ENCODE assay signal across 9 mouse cellular contexts in the genomic region with DNA sequence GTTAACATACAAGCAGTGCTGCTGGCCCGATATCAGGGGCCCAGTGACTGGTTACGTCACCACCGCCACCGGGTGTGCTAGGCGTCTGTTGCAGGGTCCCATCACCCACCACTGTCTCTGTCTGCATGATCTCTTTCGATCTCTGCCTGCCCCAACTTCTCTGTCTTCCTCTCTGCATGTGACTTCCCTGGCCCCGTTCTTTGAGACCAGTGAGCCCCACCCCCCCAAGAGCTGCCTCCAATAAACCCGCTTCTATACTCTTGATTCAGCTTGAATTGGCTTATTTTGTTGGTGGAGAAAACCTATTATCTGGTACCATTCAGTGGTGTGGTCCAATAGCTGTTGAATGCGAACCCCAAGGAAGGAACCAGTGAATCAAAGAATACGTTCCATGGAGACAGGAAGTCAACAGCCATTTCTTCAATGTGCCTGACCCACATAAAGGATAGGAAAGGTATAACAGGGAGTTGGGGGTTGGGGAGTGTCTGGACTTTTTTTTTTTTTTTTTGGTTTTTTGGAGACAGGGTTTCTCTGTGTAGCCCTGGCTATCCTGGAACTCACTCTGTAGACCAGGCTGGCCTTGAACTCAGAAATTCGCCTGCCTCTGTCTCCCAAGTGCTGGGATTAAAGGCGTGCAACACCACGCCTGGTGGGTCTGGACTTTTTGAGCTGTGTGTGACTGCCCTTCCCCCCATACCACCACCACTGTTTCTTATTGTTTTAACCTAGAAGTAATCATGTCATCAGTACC. TPM values are rescaled to one million over a fixed set of nuclear protein-coding genes. Genes with fewer than 3 reads are reported as not detected.
A peak's percentile ranks its signal among the peaks of the same experiment; 100 is the strongest.
DNase-seq lines count a peak whose midpoint lies in the region; ATAC-seq and TF ChIP-seq lines count a peak whose summit lies in the region.
"Had no signal": no experiment of that assay in that cellular context is flagged by ENCODE, and none has a peak within 500 bp of the region (broad histone marks: within the 10 kb centered on the region; RNA-seq: fewer than 3 reads in every experiment).

No protein-coding gene starts in this region.

- H3K27ac ChIP-seq in lung, postnatal 0 days (ENCODE audit: low read length), result peak overlapping the region; percentile 90
- H3K27ac ChIP-seq in embryonic facial prominence, embryonic 12.5 days, result peak overlapping the region; percentile 99
- peak overlapping the region; percentile 85 for H3K27ac ChIP-seq in intestine, embryonic 15.5 days
- peak overlapping the region; percentile 98; the same call in 1 of the 2 replicates for H3K27ac ChIP-seq in stomach, embryonic 14.5 days (ENCODE audit: low read length)

- no peak for DNase-seq in lung, postnatal 0 days (ENCODE audit: low spot score)
- no peak for DNase-seq in lung, postnatal 10 days
- DNase-seq in embryo, embryonic 10 days (ENCODE audit: low spot score), result no peak
- DNase-seq in testis, postnatal 14 days (ENCODE audit: low spot score), result no peak
- DNase-seq: right cerebral cortex, postnatal 14 days had no signal

- no peak for TF ChIP-seq EP300 in lung, postnatal 0 days (IDR thresholded peaks at IDR 0.05)

- 71% methylated on average over 13 of the region's 13 CpGs for WGBS in lung, postnatal 0 days
- 85% methylated on average over 13 of the region's 13 CpGs for WGBS in embryonic facial prominence, embryonic 12.5 days
- WGBS in intestine, embryonic 15.5 days, result 84% methylated on average over 13 of the region's 13 CpGs
- WGBS in stomach, embryonic 14.5 days, result 85% methylated on average over 13 of the region's 13 CpGs

- ATAC-seq in lung, postnatal 0 days, result no peak
- ATAC-seq in embryonic facial prominence, embryonic 12.5 days (ENCODE audit: insufficient number of reproducible peaks, insufficient read depth, low FRiP score, low TSS enrichment), result no peak
- ATAC-seq in intestine, embryonic 15.5 days, result no peak
- ATAC-seq in stomach, embryonic 14.5 days (ENCODE audit: insufficient number of reproducible peaks, insufficient read depth, low FRiP score, low read depth), result no peak

- H3K4me1 ChIP-seq in lung, postnatal 0 days (ENCODE audit: insufficient read depth, low read depth, low read length), result peaks cover 20% of the 10 kb centered on the region; the same call in 1 of the 2 replicates
- H3K4me1 ChIP-seq in embryonic facial prominence, embryonic 12.5 days, result peaks cover 58% of the 10 kb centered on the region
- peaks cover 38% of the 10 kb centered on the region for H3K4me1 ChIP-seq in intestine, embryonic 15.5 days (replicated peaks)
- H3K4me1 ChIP-seq in stomach, embryonic 14.5 days (ENCODE audit: control insufficient read depth, insufficient read depth, low read length), result peaks cover 44% of the 10 kb centered on the region

- H3K4me2 ChIP-seq in lung, postnatal 0 days (replicated peaks; ENCODE audit: low read depth, low read length), result no peak overlapping the region
- no peak overlapping the region for H3K4me2 ChIP-seq in embryonic facial prominence, embryonic 12.5 days (replicated peaks)
- no peak overlapping the region for H3K4me2 ChIP-seq in intestine, embryonic 15.5 days (replicated peaks)
- no peak overlapping the region for H3K4me2 ChIP-seq in stomach, embryonic 14.5 days (replicated peaks; ENCODE audit: low read depth, low read length)
- H3K4me2 ChIP-seq: limb, embryonic 15.5 days had no signal

- H3K36me3 ChIP-seq in lung, postnatal 0 days (ENCODE audit: insufficient read depth, low read length), result no peaks in the 10 kb centered on the region
- no peaks in the 10 kb centered on the region for H3K36me3 ChIP-seq in embryonic facial prominence, embryonic 12.5 days
- H3K36me3 ChIP-seq in intestine, embryonic 15.5 days, result no peaks in the 10 kb centered on the region
- H3K36me3 ChIP-seq in stomach, embryonic 14.5 days (ENCODE audit: control insufficient read depth, insufficient read depth, low read length), result no peaks in the 10 kb centered on the region

- no peak overlapping the region for H3K4me3 ChIP-seq in lung, postnatal 0 days (ENCODE audit: low read depth, low read length)
- no peak overlapping the region for H3K4me3 ChIP-seq in embryonic facial prominence, embryonic 12.5 days
- no peak overlapping the region for H3K4me3 ChIP-seq in intestine, embryonic 15.5 days (replicated peaks)
- H3K4me3 ChIP-seq in stomach, embryonic 14.5 days (ENCODE audit: low read depth, low read length), result no peak overlapping the region
- H3K4me3 ChIP-seq: limb, embryonic 15.5 days had no signal

- H3K9ac ChIP-seq in lung, postnatal 0 days (replicated peaks; ENCODE audit: low read depth), result no peak overlapping the region
- no peak overlapping the region for H3K9ac ChIP-seq in embryonic facial prominence, embryonic 12.5 days
- no peak overlapping the region for H3K9ac ChIP-seq in intestine, embryonic 15.5 days
- H3K9ac ChIP-seq in stomach, embryonic 14.5 days (replicated peaks; ENCODE audit: low read depth, low read length), result no peak overlapping the region
- H3K9ac ChIP-seq: limb, embryonic 15.5 days had no signal

- H3K27me3 ChIP-seq in lung, postnatal 0 days (replicated peaks; ENCODE audit: insufficient read depth, low read length), result no peaks in the 10 kb centered on the region
- no peaks in the 10 kb centered on the region for H3K27me3 ChIP-seq in embryonic facial prominence, embryonic 12.5 days
- H3K27me3 ChIP-seq in intestine, embryonic 15.5 days (replicated peaks), result no peaks in the 10 kb centered on the region
- no peaks in the 10 kb centered on the region for H3K27me3 ChIP-seq in stomach, embryonic 14.5 days (ENCODE audit: control insufficient read depth, insufficient read depth, low read length)
- H3K27me3 ChIP-seq: limb, embryonic 15.5 days had no signal

- H3K9me3 ChIP-seq in lung, postnatal 0 days (ENCODE audit: low read length), result no peaks in the 10 kb centered on the region
- H3K9me3 ChIP-seq in embryonic facial prominence, embryonic 12.5 days, result no peaks in the 10 kb centered on the region
- H3K9me3 ChIP-seq in intestine, embryonic 15.5 days, result no peaks in the 10 kb centered on the region
- H3K9me3 ChIP-seq in stomach, embryonic 14.5 days (ENCODE audit: control insufficient read depth, low read depth, low read length), result no peaks in the 10 kb centered on the region
- H3K9me3 ChIP-seq: limb, embryonic 15.5 days had no signal

- TF ChIP-seq CTCF in lung, postnatal 0 days (IDR thresholded peaks at IDR 0.05), result no peak

RNA-seq across cellular contexts. Expression of gene Cdc42ep4, which starts 35.9 kb away (rescaled TPM):
- 92.8 and 116 TPM in 2 replicates for polyA plus RNA-seq in lung, postnatal 0 days (2015; fragmentation: Nextera tagmentation; extraction: Ambion mirVana)
- 116 and 118 TPM in 2 replicates for polyA plus RNA-seq in embryonic facial prominence, embryonic 12.5 days (2016; fragmentation: Nextera tagmentation; extraction: Ambion mirVana)
- 54.4 and 57.8 TPM in 2 replicates for polyA plus RNA-seq in intestine, embryonic 15.5 days (2015; fragmentation: Nextera tagmentation; extraction: Ambion mirVana)
- 51.5 and 51.6 TPM in 2 replicates for polyA plus RNA-seq in stomach, embryonic 14.5 days (2014; fragmentation: Nextera tagmentation; extraction: Ambion mirVana)
